Mouse (Mus musculus) neural tube, embryonic 15.5 days (tissue): ENCODE measurements at regions not wholly inside any gene's neighbourhood (a gene's known extent, or its start where the extent isn't known, plus 50 kb on each side); places are given as distances from the start of the nearest gene placed in this dataset.
A peak's percentile ranks its signal among the peaks of the same experiment; 100 is the strongest.

Source experiments
- ATAC-seq: fragments of 200-750 bp; cut with Nextera tagmentation; 2 replicates; pipeline ENCODE4 v1.8.0; 2017; ENCODE audit warnings: mild to moderate bottlenecking, moderate TSS enrichment, moderate library complexity; ENCODE audit not compliant: low FRiP score
- H3K27ac ChIP-seq: fragments of 300-500 bp; sonication (generic); replicated peaks from 2 replicates; pipeline ENCODE4 v1.5.1; 2015; ENCODE audit warnings: mild to moderate bottlenecking, inconsistent platforms
- H3K27me3 ChIP-seq: fragments of 300-500 bp; sonication (generic); replicated peaks from 2 replicates; pipeline ENCODE4 v1.6.1; 2015; ENCODE audit warnings: inconsistent platforms
- H3K36me3 ChIP-seq: fragments of 300-500 bp; sonication (generic); 2 replicates; pipeline ENCODE4 v1.6.1; 2015; ENCODE audit warnings: inconsistent platforms
- H3K4me1 ChIP-seq: fragments of 300-500 bp; sonication (generic); 2 replicates; pipeline ENCODE4 v1.6.1; 2015; ENCODE audit warnings: inconsistent platforms
- H3K4me2 ChIP-seq: fragments of 300-500 bp; sonication (generic); 2 replicates; pipeline ENCODE4 v1.6.1; 2015; ENCODE audit warnings: inconsistent platforms, mild to moderate bottlenecking, moderate library complexity
- H3K4me3 ChIP-seq: fragments of 300-500 bp; sonication (generic); replicated peaks from 2 replicates; pipeline ENCODE4 v1.5.1; 2015; ENCODE audit warnings: mild to moderate bottlenecking, inconsistent platforms
- H3K9ac ChIP-seq: fragments of 300-500 bp; sonication (generic); replicated peaks from 2 replicates; pipeline ENCODE4 v1.6.1; 2015; ENCODE audit warnings: mild to moderate bottlenecking, inconsistent platforms
- H3K9me3 ChIP-seq: fragments of 300-500 bp; sonication (generic); replicated peaks from 2 replicates; pipeline ENCODE4 v1.6.1; 2016; ENCODE audit warnings: inconsistent platforms
- WGBS: fragments of 180-500 bp; shearing (Covaris S2); methylation state at CpG from one replicate; pipeline ENCODE4 v1.1.7; 2015; ENCODE audit warnings: mixed read lengths; 5-methylcytosine and 5-hydroxymethylcytosine counted together

DNA sequence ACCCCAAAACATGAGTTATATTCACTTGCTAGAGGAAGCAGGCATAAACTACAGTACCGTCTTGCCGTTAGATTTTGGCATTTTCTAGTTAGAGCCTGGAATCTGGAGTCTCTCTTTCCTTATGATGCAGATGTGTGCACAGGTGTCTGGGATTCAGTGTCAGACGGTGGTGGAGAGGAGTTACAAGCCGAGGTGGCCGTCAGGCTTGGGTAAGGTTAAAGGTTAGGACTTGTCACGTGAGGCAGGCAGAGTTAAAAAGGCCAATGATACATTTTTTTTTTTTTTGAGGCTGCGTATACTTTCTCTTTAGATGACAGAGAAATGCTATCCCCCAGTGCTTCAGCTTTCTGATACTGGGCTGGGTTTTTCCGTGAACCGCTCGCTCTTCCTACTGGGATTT, 57.9 kb upstream of the Ppara start:
- peak overlapping the region; percentile 45 for H3K9ac ChIP-seq
- peak overlapping the region; percentile 82 for H3K4me3 ChIP-seq
- H3K4me1 ChIP-seq, result peaks cover 80% of the 10 kb centered on the region
- H3K27me3 ChIP-seq, result no peaks in the 10 kb centered on the region
- no peak for ATAC-seq
- peak overlapping the region; percentile 87 for H3K4me2 ChIP-seq
- H3K9me3 ChIP-seq, result no peaks in the 10 kb centered on the region
- H3K36me3 ChIP-seq, result no peaks in the 10 kb centered on the region
- H3K27ac ChIP-seq, result peak overlapping the region; percentile 91
- 47% methylated on average over 10 of the region's 10 CpGs for WGBS

DNA sequence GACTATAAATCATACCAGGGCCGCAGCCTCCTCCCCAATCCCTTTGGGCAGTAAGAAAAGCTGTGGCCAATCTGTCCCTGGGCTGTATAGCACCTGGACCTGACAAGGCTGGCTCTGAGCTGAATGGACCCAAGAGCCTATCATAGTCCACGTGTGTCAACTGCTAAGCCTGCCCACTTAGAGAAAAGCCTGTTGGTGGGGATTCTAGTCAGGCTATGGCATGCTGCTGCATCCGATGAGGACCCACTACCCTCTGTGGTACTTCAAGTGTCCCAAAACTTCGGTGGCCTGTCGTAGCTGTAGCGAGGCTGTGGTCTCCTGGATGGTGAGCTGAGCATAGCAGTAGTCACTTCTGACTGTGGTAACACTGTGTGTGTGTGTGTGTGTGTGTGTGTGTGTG, 57.4 kb upstream of the Ppara start:
- peak overlapping the region; percentile 82 for H3K4me3 ChIP-seq
- H3K36me3 ChIP-seq, result no peaks in the 10 kb centered on the region
- peaks cover 85% of the 10 kb centered on the region for H3K4me1 ChIP-seq
- no peaks in the 10 kb centered on the region for H3K27me3 ChIP-seq
- peak overlapping the region; percentile 32 for H3K9ac ChIP-seq
- ATAC-seq, result no peak
- no peaks in the 10 kb centered on the region for H3K9me3 ChIP-seq
- 40% methylated on average over 6 of the region's 6 CpGs for WGBS
- peak overlapping the region; percentile 87 for H3K4me2 ChIP-seq
- peak overlapping the region; percentile 91 for H3K27ac ChIP-seq

GRCm38 (mm10) chr15:85677855-85678254, 56.9 kb upstream of the Ppara start:
- no peaks in the 10 kb centered on the region for H3K27me3 ChIP-seq
- ATAC-seq, result peak; percentile 65
- H3K27ac ChIP-seq, result peak overlapping the region; percentile 91
- H3K4me3 ChIP-seq, result peak overlapping the region; percentile 82
- H3K9ac ChIP-seq, result peak overlapping the region; percentile 62; the same call in 1 of the 2 replicates
- 0 out of 2 replicates have a peak, but pooled peaks cover 2% of the 10 kb centered on the region for H3K36me3 ChIP-seq
- H3K9me3 ChIP-seq, result no peaks in the 10 kb centered on the region
- WGBS, result 43% methylated on average over 10 of the region's 10 CpGs
- H3K4me2 ChIP-seq, result peak overlapping the region; percentile 87
- peaks cover 87% of the 10 kb centered on the region for H3K4me1 ChIP-seq

- Histone ChIP-seq H3K9ac (peak overlapping the region; percentile 62), H3K27ac (peak overlapping the region; percentile 91), H3K9me3 (no peaks in the 10 kb centered on the region), H3K4me1 (peaks cover 92% of the 10 kb centered on the region), H3K27me3 (no peaks in the 10 kb centered on the region), H3K4me3 (peak overlapping the region; percentile 82), H3K36me3 (peaks cover 5% of the 10 kb centered on the region; the same call in 1 of the 2 replicates), H3K4me2 (peak overlapping the region; percentile 87)
- no peak for ATAC-seq
- 53% methylated on average over 15 of the region's 15 CpGs for WGBS
Observed at GRCm38 (mm10) chr15:85678351-85678895, 56.4 kb upstream of the Ppara start.

DNA sequence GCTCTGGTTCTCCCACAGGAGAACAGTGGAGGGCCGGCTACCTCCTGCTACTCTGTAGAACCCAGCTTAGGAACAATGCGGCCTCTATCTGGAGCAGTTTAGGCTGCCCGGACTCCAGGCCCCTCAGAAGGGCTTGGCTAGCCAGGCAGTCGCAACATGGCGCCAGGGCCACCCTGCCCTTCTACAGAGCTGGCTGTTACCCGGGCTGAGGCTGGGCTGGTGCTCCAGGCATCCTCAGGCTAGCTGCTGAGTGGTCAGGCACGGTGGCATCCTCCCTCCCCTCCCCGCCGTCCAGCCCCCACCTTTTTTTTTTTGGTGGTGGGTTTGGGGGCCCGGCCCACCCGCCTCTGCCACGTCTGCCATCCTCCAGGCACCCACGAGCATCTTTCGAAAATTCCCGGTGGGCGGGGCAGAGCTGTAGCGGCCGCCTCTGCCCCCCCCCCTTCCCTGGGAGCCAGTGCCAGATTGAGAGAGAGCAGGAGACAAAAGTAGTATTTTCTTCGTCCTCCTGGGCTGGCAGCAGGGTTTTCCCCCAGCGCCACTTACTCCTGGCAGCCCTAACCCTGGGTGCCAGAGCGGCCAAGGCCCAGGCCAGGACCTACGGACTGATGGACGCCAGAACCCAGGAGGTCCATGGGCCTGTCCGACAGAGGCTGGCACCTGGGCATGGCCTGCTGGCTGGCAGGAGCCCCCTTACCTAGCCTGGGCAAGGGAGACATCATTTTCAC, 55.6 kb upstream of the Ppara start:
- Histone ChIP-seq H3K9ac (peak overlapping the region; percentile 62), H3K36me3 (peaks cover 13% of the 10 kb centered on the region; the same call in 1 of the 2 replicates), H3K4me1 (peaks cover 92% of the 10 kb centered on the region), H3K4me2 (peak overlapping the region; percentile 87), H3K9me3 (no peaks in the 10 kb centered on the region), H3K4me3 (peak overlapping the region; percentile 82), H3K27me3 (no peaks in the 10 kb centered on the region), H3K27ac (peak overlapping the region; percentile 91)
- ATAC-seq, result peak; percentile 63
- WGBS, result 54% methylated on average over 23 of the region's 24 CpGs

GRCm38 (mm10) chr15:85679864-85680428, 54.8 kb upstream of the Ppara start:
- Histone ChIP-seq H3K27me3 (no peaks in the 10 kb centered on the region), H3K27ac (peak overlapping the region; percentile 91), H3K9ac (peak overlapping the region; percentile 62), H3K4me3 (peak overlapping the region; percentile 82), H3K9me3 (no peaks in the 10 kb centered on the region), H3K4me1 (peaks cover 93% of the 10 kb centered on the region), H3K36me3 (peaks cover 15% of the 10 kb centered on the region; the same call in 1 of the 2 replicates), H3K4me2 (peak overlapping the region; percentile 87)
- WGBS, result 31% methylated on average over 10 of the region's 10 CpGs
- no peak for ATAC-seq

DNA sequence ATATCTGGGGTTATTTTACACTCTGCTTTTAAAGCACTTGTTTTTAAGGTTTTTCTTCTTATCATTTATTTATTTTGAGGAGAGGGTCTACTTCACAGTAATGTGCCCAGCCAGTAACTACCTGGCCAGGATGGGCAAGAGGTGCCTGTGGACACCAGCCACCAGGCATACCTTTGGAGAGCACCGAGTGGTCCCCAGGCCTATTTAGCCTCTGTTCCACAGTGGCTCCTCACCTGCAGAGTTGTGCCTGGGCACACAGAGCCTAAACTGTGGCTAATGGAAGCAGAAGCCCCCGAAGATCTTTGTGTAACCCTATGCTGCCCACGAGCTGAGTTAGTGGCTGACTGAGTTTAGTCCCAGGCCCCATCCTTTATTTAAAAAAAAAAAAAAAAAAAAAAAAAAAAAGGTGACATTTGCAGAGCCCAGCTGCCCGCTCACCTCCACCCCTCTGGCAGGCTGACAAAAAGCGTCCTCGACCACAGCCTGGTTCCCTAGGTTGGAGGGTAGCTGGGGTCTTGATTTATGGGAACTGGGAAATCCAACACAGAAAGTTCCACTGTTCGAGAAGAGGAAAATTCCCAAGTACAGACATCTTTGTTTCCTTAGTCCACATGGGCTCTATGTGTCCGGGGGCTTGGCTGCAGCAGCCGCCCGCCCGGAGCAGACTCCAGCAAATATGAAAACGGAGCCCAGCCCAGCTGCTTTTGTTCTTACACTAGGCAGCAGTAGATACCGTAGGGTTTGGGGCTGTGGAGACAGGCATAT, 54.1 kb upstream of the Ppara start:
- Histone ChIP-seq H3K4me2 (peak overlapping the region; percentile 87), H3K36me3 (peaks cover 19% of the 10 kb centered on the region; the same call in 1 of the 2 replicates), H3K27me3 (no peaks in the 10 kb centered on the region), H3K4me3 (peak overlapping the region; percentile 82), H3K9ac (peak overlapping the region; percentile 51), H3K4me1 (peaks cover 93% of the 10 kb centered on the region), H3K27ac (peak overlapping the region; percentile 91), H3K9me3 (no peaks in the 10 kb centered on the region)
- no peak for ATAC-seq
- 22% methylated on average over 13 of the region's 13 CpGs for WGBS

DNA sequence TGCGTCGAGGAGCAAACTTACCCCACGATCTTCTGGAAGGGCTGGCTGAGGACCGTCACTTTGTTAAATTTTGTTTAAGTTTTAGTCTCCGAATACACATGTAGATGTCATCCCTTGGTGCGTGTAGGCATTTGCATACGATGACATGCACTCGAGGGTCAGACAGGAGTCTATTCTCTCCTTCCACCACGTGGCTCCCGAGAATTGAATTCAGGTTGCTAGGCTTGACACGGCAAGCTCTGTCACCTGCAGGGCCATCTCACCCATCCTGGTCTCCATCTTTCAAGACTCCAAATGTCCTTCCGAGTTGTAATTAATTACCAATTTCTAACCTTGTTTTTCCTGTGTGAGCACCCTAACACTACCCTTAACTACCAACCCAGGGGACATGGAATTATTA, 52.7 kb upstream of the Ppara start:
- Histone ChIP-seq H3K4me2 (peak overlapping the region; percentile 87), H3K36me3 (peaks cover 21% of the 10 kb centered on the region; the same call in 1 of the 2 replicates), H3K4me3 (peak overlapping the region; percentile 5), H3K9me3 (no peaks in the 10 kb centered on the region), H3K27me3 (no peaks in the 10 kb centered on the region), H3K9ac (0 out of 2 replicates have a peak overlapping the region, but pooled peaks have one; percentile 2), H3K4me1 (peaks cover 93% of the 10 kb centered on the region), H3K27ac (peak overlapping the region; percentile 91; the same call in 1 of the 2 replicates)
- ATAC-seq, result no peak
- WGBS, result 52% methylated on average over 12 of the region's 12 CpGs

DNA sequence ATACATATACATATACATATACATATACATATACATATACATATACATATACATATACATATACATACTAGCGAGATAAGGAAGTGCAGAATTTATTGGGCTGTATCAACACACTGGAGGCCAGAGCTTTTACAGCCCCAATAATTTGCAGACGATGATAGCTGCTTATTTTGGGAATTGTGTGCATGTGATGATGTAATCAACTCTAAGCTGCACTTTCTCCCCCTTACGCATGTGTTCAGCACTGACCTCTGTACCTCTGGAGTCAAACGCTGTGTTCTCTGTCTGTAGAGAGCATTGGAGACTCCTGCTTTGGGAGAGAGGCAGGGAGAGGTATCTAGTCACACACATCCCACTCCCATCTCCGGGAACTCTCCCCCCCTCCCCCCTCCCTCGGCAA, 52.0 kb upstream of the Ppara start:
- ATAC-seq, result no peak
- Histone ChIP-seq H3K9ac (no peak overlapping the region), H3K4me1 (peaks cover 93% of the 10 kb centered on the region), H3K4me3 (no peak overlapping the region), H3K9me3 (no peaks in the 10 kb centered on the region), H3K27ac (peak overlapping the region; percentile 68; the same call in 1 of the 2 replicates), H3K4me2 (peak overlapping the region; percentile 36), H3K27me3 (no peaks in the 10 kb centered on the region), H3K36me3 (peaks cover 21% of the 10 kb centered on the region; the same call in 1 of the 2 replicates)
- 67% methylated on average over 6 of the region's 6 CpGs for WGBS

DNA sequence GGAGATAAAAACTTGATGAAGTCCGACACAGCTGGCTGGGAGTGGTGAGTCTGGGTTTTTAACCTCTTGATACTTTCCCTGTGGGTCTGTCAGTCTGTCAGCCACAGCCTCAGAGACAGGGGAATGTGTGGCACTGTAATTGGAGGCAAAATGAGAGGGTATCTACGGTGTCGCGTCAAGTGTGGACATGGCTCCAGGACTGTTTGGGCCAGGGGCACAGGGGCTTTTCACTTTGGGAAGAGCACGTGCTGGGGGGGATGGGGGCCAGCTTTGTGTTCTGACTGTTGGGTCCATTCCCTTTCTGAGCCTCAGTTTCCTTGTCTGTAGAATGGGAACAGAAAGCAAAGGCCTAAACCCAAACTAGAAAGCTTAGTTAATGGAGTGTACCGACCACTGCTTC, 51.5 kb upstream of the Ppara start:
- Histone ChIP-seq H3K27me3 (no peaks in the 10 kb centered on the region), H3K9ac (no peak overlapping the region), H3K9me3 (no peaks in the 10 kb centered on the region), H3K36me3 (peaks cover 25% of the 10 kb centered on the region; the same call in 1 of the 2 replicates), H3K27ac (peak overlapping the region; percentile 68), H3K4me1 (peaks cover 93% of the 10 kb centered on the region), H3K4me2 (peak overlapping the region; percentile 36), H3K4me3 (no peak overlapping the region)
- ATAC-seq, result no peak
- WGBS, result 82% methylated on average over 6 of the region's 6 CpGs

- no peaks in the 10 kb centered on the region for H3K9me3 ChIP-seq
- H3K27me3 ChIP-seq, result no peaks in the 10 kb centered on the region
- H3K4me3 ChIP-seq, result no peak overlapping the region
- peaks cover 93% of the 10 kb centered on the region for H3K4me1 ChIP-seq
- H3K4me2 ChIP-seq, result peak overlapping the region; percentile 36; the same call in 1 of the 2 replicates
- H3K36me3 ChIP-seq, result peaks cover 26% of the 10 kb centered on the region; the same call in 1 of the 2 replicates
- H3K27ac ChIP-seq, result peak overlapping the region; percentile 68
- 91% methylated on average over 4 of the region's 4 CpGs for WGBS
- H3K9ac ChIP-seq, result no peak overlapping the region
- no peak for ATAC-seq
Observed at GRCm38 (mm10) chr15:85683716-85684115, 51.1 kb upstream of the Ppara start.
